In the genomic region with DNA sequence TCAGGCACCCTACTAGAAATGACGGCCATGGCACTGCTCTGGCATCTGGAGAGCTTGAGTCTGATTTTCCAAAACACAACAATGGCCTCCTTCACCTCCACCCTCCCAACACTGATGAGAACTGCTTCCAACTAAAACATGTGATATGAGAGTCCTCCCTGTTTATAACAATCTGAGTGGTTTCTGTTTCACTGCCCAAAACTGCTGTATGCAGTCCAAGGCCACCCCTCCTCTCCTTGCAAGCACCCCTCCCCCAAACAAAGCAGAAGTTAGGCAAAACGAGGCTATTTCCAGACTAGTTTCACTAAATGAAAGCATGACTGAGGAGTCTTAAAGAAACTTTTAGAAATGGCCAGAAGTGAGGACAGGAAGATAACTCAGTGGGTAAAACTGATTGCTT, we compare ENCODE assay signal across 23 mouse cellular contexts.
A peak's percentile ranks its signal among the peaks of the same experiment; 100 is the strongest.
DNase-seq lines count a peak whose midpoint lies in the region; ATAC-seq lines count a peak whose summit lies in the region.
"Had no signal": no experiment of that assay in that cellular context is flagged by ENCODE, and none has a peak within 500 bp of the region (broad histone marks: within the 10 kb centered on the region; RNA-seq: fewer than 3 reads in every experiment).

No protein-coding gene starts in this region.

- no peaks in the 10 kb centered on the region for H3K27me3 ChIP-seq in heart, embryonic 16.5 days (ENCODE audit: control insufficient read depth, insufficient read depth, low read length)
- H3K27me3 ChIP-seq in heart, embryonic 10.5 days (ENCODE audit: insufficient read depth, poor library complexity, severe bottlenecking) = no peaks in the 10 kb centered on the region
- H3K27me3 ChIP-seq in lung, embryonic 16.5 days (ENCODE audit: control insufficient read depth, insufficient read depth, low read depth, low read length) = no peaks in the 10 kb centered on the region
- H3K27me3 ChIP-seq: kidney, embryonic 15.5 days had no signal

- H3K9ac ChIP-seq in heart, embryonic 16.5 days (ENCODE audit: low read length) = no peak overlapping the region
- H3K9ac ChIP-seq in lung, embryonic 16.5 days (ENCODE audit: low read length) = no peak overlapping the region
- H3K9ac ChIP-seq: kidney, embryonic 15.5 days had no signal

- H3K4me2 ChIP-seq in heart, embryonic 16.5 days (ENCODE audit: low read depth, low read length) = no peak overlapping the region
- no peak overlapping the region for H3K4me2 ChIP-seq in lung, embryonic 16.5 days (ENCODE audit: low read depth, low read length)
- H3K4me2 ChIP-seq: kidney, embryonic 15.5 days; midbrain, embryonic 11.5 days had no signal

- intact Hi-C loops in heart, postnatal 25 days (cut with DNase I) = no loop called here

- WGBS in heart, embryonic 16.5 days = 45% methylated on average over 2 of the region's 2 CpGs
- WGBS in heart, embryonic 10.5 days = 65% methylated on average over 2 of the region's 2 CpGs
- WGBS in lung, embryonic 16.5 days = 48% methylated on average over 2 of the region's 2 CpGs

- H3K4me3 ChIP-seq in heart, embryonic 16.5 days (ENCODE audit: low read length) = no peak overlapping the region
- no peak overlapping the region for H3K4me3 ChIP-seq in heart, embryonic 10.5 days
- H3K4me3 ChIP-seq in lung, embryonic 16.5 days (ENCODE audit: low read length) = no peak overlapping the region
- H3K4me3 ChIP-seq: forebrain, embryonic 10.5 days; kidney, embryonic 15.5 days; left cerebral cortex, adult 2 months had no signal

- peak; percentile 89 for DNase-seq in heart, adult 11 months
- no peak for DNase-seq in heart, postnatal 25 days (ENCODE audit: low spot score)
- no peak for DNase-seq in heart, embryonic 10.5 days (ENCODE audit: low spot score)
- DNase-seq in lung, postnatal 36 days = no peak
- peak; percentile 16 for DNase-seq in ovary, postnatal 36 days (ENCODE audit: low spot score)
- DNase-seq: adrenal gland, postnatal 25 days; cerebellum, adult 8-10 months; cerebellum, postnatal 36 days; gastrocnemius, postnatal 10 days; kidney, postnatal 4 days; right cerebral cortex, postnatal 14 days had no signal

- no peaks in the 10 kb centered on the region for H3K4me1 ChIP-seq in heart, embryonic 16.5 days (ENCODE audit: control insufficient read depth, insufficient read depth, low read length)
- no peaks in the 10 kb centered on the region for H3K4me1 ChIP-seq in heart, embryonic 10.5 days
- no peaks in the 10 kb centered on the region for H3K4me1 ChIP-seq in lung, embryonic 16.5 days (replicated peaks; ENCODE audit: control insufficient read depth, insufficient read depth, low read length)
- H3K4me1 ChIP-seq: forebrain, embryonic 10.5 days; kidney, embryonic 15.5 days had no signal

- no peaks in the 10 kb centered on the region for H3K36me3 ChIP-seq in heart, embryonic 16.5 days (ENCODE audit: control insufficient read depth, insufficient read depth)
- no peaks in the 10 kb centered on the region for H3K36me3 ChIP-seq in heart, embryonic 10.5 days
- H3K36me3 ChIP-seq in lung, embryonic 16.5 days (ENCODE audit: control insufficient read depth, insufficient read depth, low read length) = no peaks in the 10 kb centered on the region
- H3K36me3 ChIP-seq: forebrain, embryonic 10.5 days; kidney, embryonic 15.5 days had no signal

- no peaks in the 10 kb centered on the region for H3K9me3 ChIP-seq in heart, embryonic 16.5 days (replicated peaks; ENCODE audit: control insufficient read depth, low read length)
- no peaks in the 10 kb centered on the region for H3K9me3 ChIP-seq in heart, embryonic 10.5 days
- H3K9me3 ChIP-seq in lung, embryonic 16.5 days (ENCODE audit: control insufficient read depth, low read length) = no peaks in the 10 kb centered on the region
- H3K9me3 ChIP-seq: forebrain, embryonic 10.5 days; kidney, embryonic 15.5 days had no signal

- ATAC-seq in heart, embryonic 16.5 days (replicated peaks; ENCODE audit: extremely low read depth, insufficient read depth, low FRiP score) = peak; percentile 18; the same call in 1 of the 2 replicates
- 0 out of 2 replicates have a peak, but pooled peaks have one; percentile 26 for ATAC-seq in lung, embryonic 16.5 days (ENCODE audit: low read depth)
- ATAC-seq in megakaryocyte, adult 5-6 weeks (ENCODE audit: poor library complexity, severe bottlenecking) = no peak
- ATAC-seq: CD4-positive, CD25-positive, alpha-beta regulatory T cell, adult 4 months; forebrain, embryonic 16.5 days; hindbrain, postnatal 0 days; intestine, embryonic 16.5 days had no signal

- no peak overlapping the region for H3K27ac ChIP-seq in heart, embryonic 16.5 days (ENCODE audit: low read length)
- H3K27ac ChIP-seq in heart, embryonic 10.5 days = no peak overlapping the region
- H3K27ac ChIP-seq in lung, embryonic 16.5 days (ENCODE audit: low read length) = no peak overlapping the region
- H3K27ac ChIP-seq: forebrain, embryonic 10.5 days; hindbrain, postnatal 0 days; kidney, embryonic 15.5 days; left cerebral cortex, adult 2 months; macrophage had no signal

Comparison
In these comparisons a context has a peak if more than half of its experiments do, and no peak if none do; other contexts are left out.
1. DNase-seq: peak in heart, adult 11 months (single experiment) and ovary, postnatal 36 days (single experiment); none in heart, postnatal 25 days (single experiment), heart, embryonic 10.5 days (single experiment) and lung, postnatal 36 days (single experiment).